Comparison of ENCODE assay signal across 12 mouse cellular contexts in genomic region chr7:113828122-113828571, GRCm38 (mm10).
A peak's percentile ranks its signal among the peaks of the same experiment; 100 is the strongest.
DNase-seq lines count a peak whose midpoint lies in the region; ATAC-seq lines count a peak whose summit lies in the region.
"Had no signal": no experiment of that assay in that cellular context is flagged by ENCODE, and none has a peak within 500 bp of the region (broad histone marks: within the 10 kb centered on the region; RNA-seq: fewer than 3 reads in every experiment).

No protein-coding gene starts in this region.

- H3K4me1 ChIP-seq in forebrain, embryonic 12.5 days, result peaks cover 29% of the 10 kb centered on the region
- H3K4me1 ChIP-seq in hindbrain, embryonic 16.5 days (ENCODE audit: control insufficient read depth, insufficient read depth, low read depth, low read length), result peaks cover 8% of the 10 kb centered on the region
- 0 out of 2 replicates have a peak, but pooled peaks cover 9% of the 10 kb centered on the region for H3K4me1 ChIP-seq in midbrain, embryonic 16.5 days (ENCODE audit: control insufficient read depth, insufficient read depth, low read length)
- 0 out of 2 replicates have a peak, but pooled peaks cover 4% of the 10 kb centered on the region for H3K4me1 ChIP-seq in kidney, embryonic 15.5 days

- H3K4me3 ChIP-seq in forebrain, embryonic 12.5 days (replicated peaks), result no peak overlapping the region
- no peak overlapping the region for H3K4me3 ChIP-seq in hindbrain, embryonic 16.5 days (ENCODE audit: low read length)
- no peak overlapping the region for H3K4me3 ChIP-seq in midbrain, embryonic 16.5 days (ENCODE audit: low read depth, low read length)
- no peak overlapping the region for H3K4me3 ChIP-seq in kidney, embryonic 15.5 days (replicated peaks)

- no peaks in the 10 kb centered on the region for H3K36me3 ChIP-seq in forebrain, embryonic 12.5 days (replicated peaks)
- H3K36me3 ChIP-seq in hindbrain, embryonic 16.5 days (ENCODE audit: control insufficient read depth, insufficient read depth, low read length), result no peaks in the 10 kb centered on the region
- H3K36me3 ChIP-seq in midbrain, embryonic 16.5 days (ENCODE audit: control insufficient read depth, insufficient read depth, low read length), result no peaks in the 10 kb centered on the region
- no peaks in the 10 kb centered on the region for H3K36me3 ChIP-seq in kidney, embryonic 15.5 days

- ATAC-seq in forebrain, embryonic 12.5 days (ENCODE audit: low FRiP score), result peak; percentile 78; the same call in 1 of the 2 replicates
- peak; percentile 90 for ATAC-seq in hindbrain, embryonic 16.5 days
- ATAC-seq in midbrain, embryonic 16.5 days, result 0 out of 2 replicates have a peak, but pooled peaks have one; percentile 56
- no peak for ATAC-seq in megakaryocyte-erythroid progenitor cell, adult 5-6 weeks (replicated peaks; ENCODE audit: low FRiP score, low TSS enrichment, poor library complexity, severe bottlenecking)
- ATAC-seq in kidney, embryonic 15.5 days (replicated peaks; ENCODE audit: low FRiP score), result no peak

- WGBS in forebrain, embryonic 12.5 days, result 9% methylated on average over 2 of the region's 2 CpGs
- WGBS in hindbrain, embryonic 16.5 days, result 13% methylated on average over 2 of the region's 2 CpGs
- WGBS in midbrain, embryonic 16.5 days, result 15% methylated on average over 2 of the region's 2 CpGs
- 55% methylated on average over 2 of the region's 2 CpGs for WGBS in kidney, embryonic 15.5 days

- no peak overlapping the region for H3K27ac ChIP-seq in forebrain, embryonic 12.5 days
- no peak overlapping the region for H3K27ac ChIP-seq in hindbrain, embryonic 16.5 days (ENCODE audit: low read depth, low read length)
- no peak overlapping the region for H3K27ac ChIP-seq in midbrain, embryonic 16.5 days (ENCODE audit: low read length)
- no peak overlapping the region for H3K27ac ChIP-seq in kidney, embryonic 15.5 days
- H3K27ac ChIP-seq: macrophage had no signal

- no peaks in the 10 kb centered on the region for H3K9me3 ChIP-seq in forebrain, embryonic 12.5 days
- H3K9me3 ChIP-seq in hindbrain, embryonic 16.5 days (ENCODE audit: control insufficient read depth, low read length), result no peaks in the 10 kb centered on the region
- H3K9me3 ChIP-seq in midbrain, embryonic 16.5 days (replicated peaks; ENCODE audit: control insufficient read depth, low read length, poor library complexity, severe bottlenecking), result no peaks in the 10 kb centered on the region
- H3K9me3 ChIP-seq in kidney, embryonic 15.5 days (replicated peaks), result no peaks in the 10 kb centered on the region

- peak; percentile 25 for DNase-seq in embryo, embryonic 11 days
- DNase-seq in embryo, embryonic 9.5 days (ENCODE audit: extremely low spot score), result no peak
- DNase-seq in layer of hippocampus, postnatal 14 days (ENCODE audit: low spot score in 2 of 2), result no peak
- DNase-seq: cerebellum, adult 2 months; kidney, postnatal 36 days had no signal

- H3K4me2 ChIP-seq in forebrain, embryonic 12.5 days, result no peak overlapping the region
- no peak overlapping the region for H3K4me2 ChIP-seq in hindbrain, embryonic 16.5 days (ENCODE audit: low read length)
- no peak overlapping the region for H3K4me2 ChIP-seq in midbrain, embryonic 16.5 days (ENCODE audit: low read length)
- no peak overlapping the region for H3K4me2 ChIP-seq in kidney, embryonic 15.5 days
- H3K4me2 ChIP-seq: liver, embryonic 11.5 days had no signal

- peaks cover 19% of the 10 kb centered on the region for H3K27me3 ChIP-seq in forebrain, embryonic 12.5 days
- no peaks in the 10 kb centered on the region; the same call in 1 of the 2 replicates for H3K27me3 ChIP-seq in hindbrain, embryonic 16.5 days (replicated peaks; ENCODE audit: control insufficient read depth, insufficient read depth, low read length)
- no peaks in the 10 kb centered on the region for H3K27me3 ChIP-seq in midbrain, embryonic 16.5 days (ENCODE audit: control insufficient read depth, insufficient read depth, low read depth, low read length)
- H3K27me3 ChIP-seq in kidney, embryonic 15.5 days, result no peaks in the 10 kb centered on the region

- H3K9ac ChIP-seq in forebrain, embryonic 12.5 days, result no peak overlapping the region
- H3K9ac ChIP-seq in hindbrain, embryonic 16.5 days (ENCODE audit: low read depth, low read length), result no peak overlapping the region
- H3K9ac ChIP-seq in midbrain, embryonic 16.5 days (ENCODE audit: low read depth, low read length), result no peak overlapping the region
- H3K9ac ChIP-seq in kidney, embryonic 15.5 days, result no peak overlapping the region

Comparison
In these comparisons a context has a peak if more than half of its experiments do, and no peak if none do; other contexts are left out.
1. ATAC-seq: peak in forebrain, embryonic 12.5 days (single experiment), hindbrain, embryonic 16.5 days (single experiment) and midbrain, embryonic 16.5 days (single experiment); none in megakaryocyte-erythroid progenitor cell, adult 5-6 weeks (single experiment) and kidney, embryonic 15.5 days (single experiment).